Mouse (Mus musculus): ENCODE results near the gene Dnmt3l. TPM values are rescaled to one million over a fixed set of nuclear protein-coding genes. Genes with fewer than 3 reads are reported as not detected.

Gene Dnmt3l
- polyA plus RNA-seq, 1 experiment from 2014 or later: 1.2 TPM

GRCm38 (mm10) chr10:78074151-78074550, 32.4 kb downstream of the Dnmt3l start:
- Histone ChIP-seq H3K4me1 (ENCODE audit: insufficient read depth, low read length) (0 out of 2 replicates have a peak, but pooled peaks cover 5% of the 10 kb centered on the region), H3K36me3 (ENCODE audit: insufficient read depth, low read length) (peaks cover 5% of the 10 kb centered on the region; the same call in 1 of the 2 replicates), H3K9me3 (ENCODE audit: low read length) (no peaks in the 10 kb centered on the region), H3K4me2 (replicated peaks; ENCODE audit: low read depth, low read length) (no peak overlapping the region), H3K27me3 (ENCODE audit: insufficient read depth, low read length) (no peaks in the 10 kb centered on the region), H3K9ac (replicated peaks; ENCODE audit: low read length) (no peak overlapping the region), H3K27ac (ENCODE audit: low read length) (no peak overlapping the region), H3K4me3 (ENCODE audit: low read length) (no peak overlapping the region)
- 85% methylated on average over 4 of the region's 4 CpGs for WGBS
- no peak for ATAC-seq (ENCODE audit: low FRiP score, low TSS enrichment)

- ATAC-seq (ENCODE audit: low FRiP score, low TSS enrichment): no peak
- no peaks in the 10 kb centered on the region for H3K27me3 ChIP-seq (ENCODE audit: insufficient read depth, low read length)
- H3K4me1 ChIP-seq (ENCODE audit: insufficient read depth, low read length): 0 out of 2 replicates have a peak, but pooled peaks cover 2% of the 10 kb centered on the region
- H3K4me3 ChIP-seq (ENCODE audit: low read length): no peak overlapping the region
- H3K36me3 ChIP-seq (ENCODE audit: insufficient read depth, low read length): peaks cover 5% of the 10 kb centered on the region; the same call in 1 of the 2 replicates
- H3K27ac ChIP-seq (ENCODE audit: low read length): no peak overlapping the region
- no peak overlapping the region for H3K9ac ChIP-seq (replicated peaks; ENCODE audit: low read length)
- no peaks in the 10 kb centered on the region for H3K9me3 ChIP-seq (ENCODE audit: low read length)
- H3K4me2 ChIP-seq (replicated peaks; ENCODE audit: low read depth, low read length): no peak overlapping the region
- 82% methylated on average over 11 of the region's 11 CpGs for WGBS
Measured at GRCm38 (mm10) chr10:78074977-78075376, 33.2 kb downstream of the Dnmt3l start.

- Histone ChIP-seq H3K4me3 (ENCODE audit: low read length) (no peak overlapping the region), H3K27ac (ENCODE audit: low read length) (no peak overlapping the region), H3K4me1 (ENCODE audit: insufficient read depth, low read length) (no peaks in the 10 kb centered on the region), H3K9ac (replicated peaks; ENCODE audit: low read length) (no peak overlapping the region), H3K4me2 (replicated peaks; ENCODE audit: low read depth, low read length) (no peak overlapping the region), H3K36me3 (ENCODE audit: insufficient read depth, low read length) (peaks cover 5% of the 10 kb centered on the region; the same call in 1 of the 2 replicates), H3K9me3 (ENCODE audit: low read length) (no peaks in the 10 kb centered on the region), H3K27me3 (ENCODE audit: insufficient read depth, low read length) (no peaks in the 10 kb centered on the region)
- WGBS: 86% methylated on average over 9 of the region's 9 CpGs
- ATAC-seq (ENCODE audit: low FRiP score, low TSS enrichment): no peak
Measured at GRCm38 (mm10) chr10:78077862-78078261, 36.1 kb downstream of the Dnmt3l start.

GRCm38 (mm10) chr10:78078276-78078675, 36.5 kb downstream of the Dnmt3l start:
- Histone ChIP-seq H3K4me2 (replicated peaks; ENCODE audit: low read depth, low read length) (no peak overlapping the region), H3K27me3 (ENCODE audit: insufficient read depth, low read length) (no peaks in the 10 kb centered on the region), H3K9me3 (ENCODE audit: low read length) (no peaks in the 10 kb centered on the region), H3K9ac (replicated peaks; ENCODE audit: low read length) (no peak overlapping the region), H3K4me3 (ENCODE audit: low read length) (no peak overlapping the region), H3K36me3 (ENCODE audit: insufficient read depth, low read length) (peaks cover 5% of the 10 kb centered on the region; the same call in 1 of the 2 replicates), H3K4me1 (ENCODE audit: insufficient read depth, low read length) (no peaks in the 10 kb centered on the region), H3K27ac (ENCODE audit: low read length) (no peak overlapping the region)
- WGBS: 81% methylated on average over 5 of the region's 5 CpGs
- ATAC-seq (ENCODE audit: low FRiP score, low TSS enrichment): no peak

- H3K36me3 ChIP-seq (ENCODE audit: insufficient read depth, low read length): peaks cover 5% of the 10 kb centered on the region; the same call in 1 of the 2 replicates
- no peak overlapping the region for H3K9ac ChIP-seq (replicated peaks; ENCODE audit: low read length)
- no peak overlapping the region for H3K4me2 ChIP-seq (replicated peaks; ENCODE audit: low read depth, low read length)
- ATAC-seq (ENCODE audit: low FRiP score, low TSS enrichment): no peak
- no peaks in the 10 kb centered on the region for H3K9me3 ChIP-seq (ENCODE audit: low read length)
- H3K27ac ChIP-seq (ENCODE audit: low read length): no peak overlapping the region
- H3K4me3 ChIP-seq (ENCODE audit: low read length): no peak overlapping the region
- WGBS: 83% methylated on average over 4 of the region's 4 CpGs
- no peaks in the 10 kb centered on the region for H3K27me3 ChIP-seq (ENCODE audit: insufficient read depth, low read length)
- H3K4me1 ChIP-seq (ENCODE audit: insufficient read depth, low read length): no peaks in the 10 kb centered on the region
Measured at GRCm38 (mm10) chr10:78079955-78080591, 38.3 kb downstream of the Dnmt3l start.

- Histone ChIP-seq H3K4me1 (ENCODE audit: insufficient read depth, low read length) (no peaks in the 10 kb centered on the region), H3K36me3 (ENCODE audit: insufficient read depth, low read length) (no peaks in the 10 kb centered on the region), H3K27me3 (ENCODE audit: insufficient read depth, low read length) (no peaks in the 10 kb centered on the region), H3K9me3 (ENCODE audit: low read length) (no peaks in the 10 kb centered on the region), H3K27ac (ENCODE audit: low read length) (no peak overlapping the region), H3K4me3 (ENCODE audit: low read length) (no peak overlapping the region), H3K9ac (replicated peaks; ENCODE audit: low read length) (no peak overlapping the region), H3K4me2 (replicated peaks; ENCODE audit: low read depth, low read length) (no peak overlapping the region)
- ATAC-seq (ENCODE audit: low FRiP score, low TSS enrichment): no peak
- WGBS: 58% methylated on average over 1 of the region's 1 CpGs
Measured at GRCm38 (mm10) chr10:78084073-78084472, 42.3 kb downstream of the Dnmt3l start.

- Histone ChIP-seq H3K4me1 (ENCODE audit: insufficient read depth, low read length) (no peaks in the 10 kb centered on the region), H3K27ac (ENCODE audit: low read length) (no peak overlapping the region), H3K36me3 (ENCODE audit: insufficient read depth, low read length) (no peaks in the 10 kb centered on the region), H3K9ac (replicated peaks; ENCODE audit: low read length) (no peak overlapping the region), H3K9me3 (ENCODE audit: low read length) (no peaks in the 10 kb centered on the region), H3K4me3 (ENCODE audit: low read length) (no peak overlapping the region), H3K4me2 (replicated peaks; ENCODE audit: low read depth, low read length) (no peak overlapping the region), H3K27me3 (ENCODE audit: insufficient read depth, low read length) (no peaks in the 10 kb centered on the region)
- no peak for ATAC-seq (ENCODE audit: low FRiP score, low TSS enrichment)
- WGBS: 93% methylated on average over 6 of the region's 6 CpGs
Measured at GRCm38 (mm10) chr10:78085711-78086110, 44.0 kb downstream of the Dnmt3l start.

- no peak for ATAC-seq (ENCODE audit: low FRiP score, low TSS enrichment)
- H3K4me2 ChIP-seq (replicated peaks; ENCODE audit: low read depth, low read length): no peak overlapping the region
- WGBS: 77% methylated on average over 10 of the region's 10 CpGs
Measured at GRCm38 (mm10) chr10:78086444-78087061, 44.8 kb downstream of the Dnmt3l start.

GRCm38 (mm10) chr10:78087101-78087511, 45.4 kb downstream of the Dnmt3l start:
- no peaks in the 10 kb centered on the region for H3K4me1 ChIP-seq (ENCODE audit: insufficient read depth, low read length)
- H3K36me3 ChIP-seq (ENCODE audit: insufficient read depth, low read length): no peaks in the 10 kb centered on the region
- no peak overlapping the region for H3K4me3 ChIP-seq (ENCODE audit: low read length)
- ATAC-seq (ENCODE audit: low FRiP score, low TSS enrichment): no peak
- H3K9me3 ChIP-seq (ENCODE audit: low read length): no peaks in the 10 kb centered on the region
- H3K27ac ChIP-seq (ENCODE audit: low read length): no peak overlapping the region
- H3K4me2 ChIP-seq (replicated peaks; ENCODE audit: low read depth, low read length): no peak overlapping the region
- no peak overlapping the region for H3K9ac ChIP-seq (replicated peaks; ENCODE audit: low read length)
- 80% methylated on average over 6 of the region's 6 CpGs for WGBS
- no peaks in the 10 kb centered on the region for H3K27me3 ChIP-seq (ENCODE audit: insufficient read depth, low read length)

More at GRCm38 (mm10) chr10:78086444-78087061, 44.8 kb downstream of the Dnmt3l start:
- Histone ChIP-seq H3K4me1 (ENCODE audit: insufficient read depth, low read length) (no peaks in the 10 kb centered on the region), H3K9ac (replicated peaks; ENCODE audit: low read length) (no peak overlapping the region), H3K9me3 (ENCODE audit: low read length) (no peaks in the 10 kb centered on the region), H3K4me3 (ENCODE audit: low read length) (no peak overlapping the region), H3K27ac (ENCODE audit: low read length) (no peak overlapping the region), H3K36me3 (ENCODE audit: insufficient read depth, low read length) (no peaks in the 10 kb centered on the region), H3K27me3 (ENCODE audit: insufficient read depth, low read length) (no peaks in the 10 kb centered on the region)

- Histone ChIP-seq H3K27ac (ENCODE audit: low read length) (no peak overlapping the region), H3K4me1 (ENCODE audit: insufficient read depth, low read length) (no peaks in the 10 kb centered on the region), H3K9me3 (ENCODE audit: low read length) (no peaks in the 10 kb centered on the region), H3K4me3 (ENCODE audit: low read length) (no peak overlapping the region), H3K4me2 (replicated peaks; ENCODE audit: low read depth, low read length) (no peak overlapping the region), H3K9ac (replicated peaks; ENCODE audit: low read length) (no peak overlapping the region), H3K36me3 (ENCODE audit: insufficient read depth, low read length) (no peaks in the 10 kb centered on the region), H3K27me3 (ENCODE audit: insufficient read depth, low read length) (no peaks in the 10 kb centered on the region)
- WGBS: 54% methylated on average over 6 of the region's 6 CpGs
- no peak for ATAC-seq (ENCODE audit: low FRiP score, low TSS enrichment)
Measured at GRCm38 (mm10) chr10:78090246-78090645, 48.5 kb downstream of the Dnmt3l start.
